Mouse (Mus musculus) kidney, adult 9 months (tissue): ENCODE measurements at regions not wholly inside any gene's neighbourhood (a gene's known extent, or its start where the extent isn't known, plus 50 kb on each side); places are given as distances from the start of the nearest gene placed in this dataset.

Experiments
- DNase-seq: peaks from one replicate; pipeline ENCODE4 v3.0.0; 2022

DNA sequence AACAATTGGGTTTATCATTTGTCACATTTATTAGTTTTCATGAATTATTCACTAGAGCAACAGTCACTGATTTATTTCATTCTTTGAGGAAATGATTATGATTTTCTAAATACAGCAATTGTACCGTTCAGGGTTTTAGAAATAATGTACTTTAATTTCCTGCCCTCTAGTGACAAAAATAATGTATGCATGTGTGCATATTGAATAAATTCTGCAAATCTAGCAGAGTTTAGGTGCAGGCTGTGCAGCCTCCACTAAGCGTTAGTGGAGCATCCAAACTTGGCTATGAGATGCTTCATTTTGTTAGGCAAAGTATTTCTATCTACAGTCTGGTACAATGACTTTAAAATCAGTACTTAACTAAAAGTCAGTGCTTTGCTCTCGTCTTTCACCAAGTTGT is 642.1 kb upstream of the A830018L16Rik start:
- no peak for DNase-seq

- DNase-seq, result no peak
Measured at GRCm38 (mm10) chr1:10794074-10794783, 619.7 kb upstream of the A830018L16Rik start.

GRCm38 (mm10) chr1:10835653-10836415 is 578.1 kb upstream of the A830018L16Rik start:
- peak; percentile 70 for DNase-seq

GRCm38 (mm10) chr1:10837180-10837579 is 576.7 kb upstream of the A830018L16Rik start:
- peak; percentile 2 for DNase-seq

DNA sequence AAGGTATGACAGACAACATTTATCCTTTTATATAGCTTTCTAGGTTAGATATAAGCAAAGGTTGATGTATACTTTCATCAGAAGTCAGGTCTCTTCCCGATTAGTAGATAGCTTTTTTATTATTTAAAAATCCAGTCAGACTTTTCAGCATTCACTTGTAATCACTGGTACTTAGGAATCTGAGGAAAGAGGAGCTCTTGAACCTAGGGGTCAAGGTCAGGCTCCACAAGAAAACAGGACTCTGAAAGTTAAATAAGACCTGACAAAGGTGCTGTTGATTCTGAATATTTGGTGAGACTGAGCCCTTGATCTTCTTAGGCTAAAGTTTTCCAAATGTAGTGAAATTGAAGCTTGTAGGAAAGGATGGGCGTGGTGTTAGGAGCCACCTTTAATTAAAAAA is 561.0 kb upstream of the A830018L16Rik start:
- DNase-seq, result no peak

DNA sequence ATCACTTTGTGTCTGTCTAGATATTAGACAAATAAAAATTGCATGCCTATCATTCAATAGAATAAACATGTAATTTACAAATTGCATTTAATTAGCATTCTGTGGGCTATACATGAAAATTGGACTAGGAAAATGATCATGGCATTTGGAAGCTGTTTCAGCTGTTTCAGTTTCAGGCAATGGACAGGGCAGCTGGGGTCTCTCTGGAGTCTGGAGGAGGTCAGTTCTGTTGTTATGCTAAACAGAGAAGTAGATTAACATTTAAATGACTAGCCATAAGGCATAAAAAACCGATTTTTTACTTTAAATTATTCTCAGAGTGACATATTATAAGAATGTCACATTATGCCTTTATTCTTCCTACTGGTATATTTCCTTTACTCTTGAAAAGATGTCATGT is 559.4 kb upstream of the A830018L16Rik start:
- no peak for DNase-seq

DNA sequence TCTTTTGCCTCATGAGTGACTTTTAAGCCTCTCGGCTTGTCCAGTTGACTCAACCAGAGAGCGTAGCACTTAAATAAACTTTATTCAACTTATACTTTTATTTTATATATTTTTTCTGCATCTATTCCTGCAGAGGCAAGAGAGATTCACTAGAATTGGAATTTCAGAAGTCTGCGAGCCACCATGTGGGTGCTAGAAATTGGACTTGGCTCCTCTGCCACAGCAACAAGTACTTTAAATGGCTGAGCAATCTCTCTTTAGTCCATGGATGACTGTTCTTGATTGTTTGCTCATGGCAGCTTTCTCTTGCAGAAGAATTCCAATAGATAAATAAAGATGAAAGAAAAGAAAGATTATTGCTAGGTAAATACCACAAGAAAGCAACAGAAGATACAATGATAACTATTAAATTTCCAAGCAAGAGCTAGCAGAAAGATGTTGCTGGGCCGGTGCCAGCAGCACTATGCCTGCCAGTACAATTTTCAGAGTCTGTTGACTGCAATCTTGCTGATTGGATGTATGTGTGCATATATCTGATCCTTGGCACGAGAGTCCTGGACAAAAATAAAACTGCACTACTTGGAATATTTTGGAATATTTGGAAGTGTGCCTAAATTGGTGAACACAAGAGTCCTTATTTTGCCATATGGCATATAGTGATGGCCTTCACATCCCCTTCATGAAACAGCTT is 542.6 kb upstream of the A830018L16Rik start:
- no peak for DNase-seq

- DNase-seq, result no peak
Measured at GRCm38 (mm10) chr1:10872266-10872665, 541.6 kb upstream of the A830018L16Rik start.

DNA sequence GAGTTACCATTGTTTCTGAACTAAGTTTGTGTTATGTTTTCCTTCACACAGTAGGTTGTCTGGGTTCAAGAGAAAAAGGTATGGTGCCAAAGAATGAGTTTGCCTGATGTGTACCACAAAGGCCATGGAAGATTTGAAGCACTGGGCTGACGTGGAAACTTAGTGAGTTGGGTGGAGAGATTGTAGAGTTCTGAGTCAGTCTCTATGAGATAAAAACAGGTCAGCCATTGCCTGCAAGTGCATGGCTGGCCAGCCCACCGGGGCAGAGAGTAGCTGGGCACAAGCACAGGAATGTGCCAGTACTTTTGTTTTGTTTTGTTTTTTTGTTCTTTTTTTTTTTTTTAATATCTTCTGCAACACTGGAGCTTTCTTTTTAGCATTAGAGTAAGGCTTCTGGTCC is 541.2 kb upstream of the A830018L16Rik start:
- DNase-seq, result no peak

DNA sequence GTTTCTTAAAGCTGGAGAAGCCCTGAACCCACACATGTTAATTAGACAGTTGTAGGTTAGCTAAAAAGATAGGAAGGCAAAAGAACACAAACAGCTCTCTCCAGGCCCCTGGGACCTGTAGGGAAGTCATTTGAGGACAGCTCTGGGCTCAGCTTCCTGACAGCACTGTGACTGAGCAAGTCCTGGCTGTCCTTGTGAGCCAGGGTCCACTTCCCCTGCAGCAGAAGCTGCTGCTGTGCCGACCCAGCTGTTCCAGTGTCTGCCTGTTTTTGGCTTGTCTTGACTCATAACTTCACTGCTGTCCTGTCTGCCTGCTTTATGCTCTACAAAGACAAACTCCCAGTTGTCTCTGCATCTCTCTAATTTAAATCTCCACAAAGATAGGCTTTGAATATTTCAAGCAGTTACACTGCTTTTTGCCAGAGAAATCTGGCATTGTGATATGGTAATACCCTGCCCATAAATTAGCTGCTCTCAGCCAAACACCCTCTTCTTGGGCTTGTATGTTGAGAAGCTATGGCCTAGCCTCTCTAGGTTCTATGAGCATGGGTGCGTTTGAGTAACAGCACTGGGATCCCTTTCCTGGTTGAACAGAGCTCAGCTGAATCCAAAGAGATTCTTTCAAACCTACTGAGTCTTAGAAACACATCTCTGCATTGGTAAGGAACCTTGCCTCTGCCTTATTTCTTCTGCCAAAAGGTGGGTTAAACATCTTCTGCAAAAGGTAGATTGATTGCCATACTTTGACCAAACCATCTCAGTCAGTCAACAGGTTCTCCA is 536.3 kb upstream of the A830018L16Rik start:
- peak; percentile 54 for DNase-seq

DNA sequence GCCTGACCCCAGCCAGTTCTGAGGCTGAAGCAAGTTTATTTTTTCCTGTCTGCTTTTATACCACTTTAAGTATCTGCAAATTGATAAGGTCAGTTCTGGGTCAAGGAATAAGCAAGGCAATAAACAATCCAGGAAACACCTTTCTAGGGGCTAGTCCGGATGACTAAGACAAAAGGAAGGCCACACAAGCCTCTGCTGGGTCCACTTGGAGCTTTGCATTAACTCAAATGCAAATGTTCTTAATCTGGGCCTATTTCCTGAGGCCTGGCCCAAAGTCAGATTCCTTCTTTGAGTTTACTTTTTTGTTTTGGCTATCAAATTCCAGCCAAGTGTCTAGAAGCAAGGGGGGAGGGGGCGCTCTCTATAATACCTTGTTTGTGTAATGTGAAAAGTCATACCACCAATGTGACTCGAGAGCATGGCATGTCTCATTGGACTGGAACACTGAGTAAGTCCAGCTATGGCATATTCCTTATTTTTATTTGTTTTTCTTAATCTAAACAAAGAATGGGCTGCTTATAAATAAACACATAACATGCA is 535.6 kb upstream of the A830018L16Rik start:
- peak; percentile 8 for DNase-seq

GRCm38 (mm10) chr1:10880026-10880727 is 533.7 kb upstream of the A830018L16Rik start:
- DNase-seq, result peak; percentile 22

DNA sequence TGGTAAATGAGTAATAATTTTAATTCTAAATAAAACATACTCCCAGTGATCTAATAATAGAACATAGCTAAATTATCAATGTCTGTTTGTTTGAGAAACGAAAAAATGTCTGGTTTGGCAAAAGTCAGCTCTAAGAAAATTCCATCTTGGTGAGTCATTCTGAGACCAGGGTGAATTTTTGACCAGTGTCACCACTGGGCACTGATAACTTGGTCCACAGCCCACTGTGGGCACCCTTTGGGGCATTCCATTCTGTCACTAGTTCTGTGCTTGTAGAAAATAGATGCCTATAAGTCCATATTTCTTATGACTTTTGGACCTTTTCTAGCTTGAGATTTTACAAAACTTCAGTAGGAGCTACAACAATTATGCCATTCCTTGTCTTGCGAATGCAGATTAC is 515.1 kb upstream of the A830018L16Rik start:
- DNase-seq, result no peak

- no peak for DNase-seq
Measured at GRCm38 (mm10) chr1:10902721-10903120, 511.2 kb upstream of the A830018L16Rik start.

- DNase-seq, result no peak
Measured at GRCm38 (mm10) chr1:10919958-10920357, 493.9 kb upstream of the A830018L16Rik start.

DNA sequence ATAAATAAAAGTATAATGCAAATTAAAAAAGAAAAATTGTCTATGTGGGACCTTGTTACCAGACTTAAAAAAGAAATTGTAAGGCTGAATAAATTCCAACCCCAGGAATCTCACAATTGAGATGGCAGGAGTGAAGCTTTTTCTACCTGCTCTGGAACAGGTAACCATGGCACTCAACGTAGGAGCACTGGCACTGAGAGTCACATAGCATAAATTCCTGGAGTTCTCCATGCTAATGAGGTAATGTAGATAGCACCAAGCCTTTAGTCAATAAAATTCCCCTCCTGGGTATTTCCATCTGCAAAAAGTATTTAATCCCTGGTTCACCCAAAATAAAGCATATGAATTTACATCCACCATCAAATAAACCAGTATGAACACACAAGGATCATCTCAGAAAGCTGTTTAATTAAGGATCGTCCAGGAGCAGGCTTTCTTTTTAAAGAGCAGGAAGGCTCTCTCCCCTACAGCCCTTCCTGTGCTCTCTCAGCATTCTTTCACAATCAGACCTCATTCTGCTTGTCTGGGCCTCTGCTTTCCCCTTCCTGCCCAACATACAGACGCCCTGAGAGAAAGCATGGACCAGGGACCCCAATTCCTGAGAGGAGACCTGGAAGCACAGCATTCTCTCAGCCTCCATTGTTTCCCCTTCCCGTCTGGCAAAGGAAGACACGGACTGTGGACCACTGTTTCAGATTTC is 481.4 kb upstream of the A830018L16Rik start:
- DNase-seq, result no peak

DNA sequence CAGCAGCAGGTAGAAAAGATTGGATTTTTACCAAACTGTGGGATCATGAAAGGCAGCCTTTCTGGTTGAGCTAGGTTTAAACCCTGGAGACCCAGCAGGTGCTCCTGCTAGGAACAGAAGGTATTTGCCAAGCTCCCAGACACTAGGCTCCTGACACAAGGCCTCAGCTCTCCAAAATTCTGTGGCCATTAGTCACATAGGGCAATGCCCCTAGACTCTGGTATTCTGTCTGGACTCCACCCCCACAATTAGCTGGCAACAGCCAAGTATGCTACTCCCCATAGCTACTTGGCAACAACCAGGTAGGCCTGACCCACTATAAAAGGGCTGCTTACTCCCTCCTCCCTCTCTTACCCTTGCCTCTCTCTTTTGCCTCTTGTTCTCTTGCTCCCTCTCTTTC is 480.7 kb upstream of the A830018L16Rik start:
- DNase-seq, result no peak

DNA sequence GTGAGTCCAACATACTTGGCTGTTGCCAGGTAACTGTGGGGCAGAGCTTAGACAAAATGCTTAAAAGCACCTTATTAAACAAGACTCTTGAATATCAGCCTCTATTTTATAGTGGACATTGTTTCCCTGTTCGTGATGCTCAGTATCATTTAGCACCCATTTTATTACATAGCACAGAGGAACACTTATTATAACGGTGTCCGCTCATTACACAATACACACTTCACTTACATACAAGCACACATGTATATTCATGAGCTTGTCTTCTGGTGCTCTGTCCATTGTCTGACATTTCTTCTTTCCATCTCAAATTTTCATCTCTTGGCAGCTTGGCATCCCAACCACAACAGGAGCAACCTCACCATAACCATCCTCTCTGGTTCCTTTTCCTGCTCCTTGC is 475.5 kb upstream of the A830018L16Rik start:
- DNase-seq, result no peak

DNA sequence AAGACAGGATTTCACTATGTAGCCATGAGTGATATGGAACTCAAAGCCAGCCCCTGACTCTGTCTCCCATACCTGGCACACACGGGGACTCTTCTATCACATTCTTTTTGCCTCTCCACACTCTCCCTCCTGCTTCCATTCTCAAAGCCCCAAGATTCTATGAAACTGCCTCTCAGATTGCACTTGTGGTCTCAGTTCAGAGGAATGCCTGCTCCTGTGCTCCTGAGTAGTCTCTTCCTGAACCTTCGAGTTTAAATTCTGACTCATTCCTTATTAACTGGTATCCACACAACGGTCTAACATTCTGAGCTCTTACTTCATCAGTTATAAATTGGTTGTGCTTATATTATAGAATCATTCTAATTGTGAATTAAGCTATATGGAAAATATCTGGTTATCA is 473.6 kb upstream of the A830018L16Rik start:
- DNase-seq, result no peak

- DNase-seq, result peak; percentile 26
Measured at GRCm38 (mm10) chr1:10942979-10943378, 470.9 kb upstream of the A830018L16Rik start.
